Mouse (Mus musculus) frontal cortex, adult 2 months (tissue): ENCODE measurements at regions not wholly inside any gene's neighbourhood (a gene's known extent, or its start where the extent isn't known, plus 50 kb on each side); places are given as distances from the start of the nearest gene placed in this dataset.

Experiments used
- DNase-seq, 2 experiments: peaks; one replicate each; pipeline ENCODE4 v3.0.0; 2022; ENCODE audit warnings: low spot score in 1 of 2; ENCODE audit errors: extremely low spot score in 1 of 2

DNA sequence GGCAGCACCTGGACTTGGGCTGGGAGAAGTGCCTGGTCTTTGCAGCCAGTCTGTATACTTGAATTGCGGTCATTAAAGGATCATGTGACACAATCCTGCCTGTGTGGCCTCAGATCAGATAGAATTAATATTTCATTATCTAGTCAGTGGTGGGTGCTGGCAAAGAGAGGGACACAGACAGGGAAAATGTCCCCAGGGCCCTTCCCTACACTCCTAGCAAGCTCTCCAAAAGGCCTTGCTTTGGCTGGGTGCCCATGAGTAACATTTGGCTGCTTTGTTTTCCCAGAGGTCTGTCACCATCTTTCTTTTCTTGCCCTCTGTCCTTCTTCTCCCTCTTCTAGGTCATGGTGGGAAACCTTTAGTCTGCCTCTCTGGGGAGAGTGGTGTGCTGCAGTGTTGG is 260.3 kb downstream of the Bcl11a start:
- no peak for DNase-seq

- no peak for DNase-seq
These were observed 261.2 kb downstream of the Bcl11a start for GRCm38 (mm10) chr11:24339061-24339460.

- no peak for DNase-seq
These were observed 262.8 kb downstream of the Bcl11a start for GRCm38 (mm10) chr11:24340677-24341076.

GRCm38 (mm10) chr11:24341650-24342049 is 263.8 kb downstream of the Bcl11a start:
- DNase-seq: no peak

- DNase-seq: no peak
These were observed 264.3 kb downstream of the Bcl11a start for GRCm38 (mm10) chr11:24342176-24342575.

GRCm38 (mm10) chr11:24342732-24343131 is 264.9 kb downstream of the Bcl11a start:
- no peak for DNase-seq

DNA sequence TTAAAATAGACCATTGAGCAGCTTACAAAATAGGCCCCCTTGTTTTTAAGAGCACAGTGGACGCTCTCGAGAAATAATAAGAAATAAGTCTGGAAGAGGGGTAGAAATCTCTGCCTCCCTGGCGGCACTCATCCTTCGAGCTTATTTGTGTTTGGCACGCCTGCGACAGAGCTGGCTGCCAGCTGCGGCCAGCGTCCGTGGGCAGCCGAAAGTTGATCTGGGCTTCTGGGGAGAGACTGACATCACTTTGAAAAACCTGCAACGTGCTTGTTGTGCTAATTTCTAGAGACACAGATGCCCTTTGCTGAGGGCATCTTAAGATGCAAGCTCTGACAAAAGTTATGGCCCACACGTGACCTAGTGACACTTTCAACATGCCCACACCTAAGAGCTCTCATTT is 269.4 kb downstream of the Bcl11a start:
- no peak for DNase-seq

DNA sequence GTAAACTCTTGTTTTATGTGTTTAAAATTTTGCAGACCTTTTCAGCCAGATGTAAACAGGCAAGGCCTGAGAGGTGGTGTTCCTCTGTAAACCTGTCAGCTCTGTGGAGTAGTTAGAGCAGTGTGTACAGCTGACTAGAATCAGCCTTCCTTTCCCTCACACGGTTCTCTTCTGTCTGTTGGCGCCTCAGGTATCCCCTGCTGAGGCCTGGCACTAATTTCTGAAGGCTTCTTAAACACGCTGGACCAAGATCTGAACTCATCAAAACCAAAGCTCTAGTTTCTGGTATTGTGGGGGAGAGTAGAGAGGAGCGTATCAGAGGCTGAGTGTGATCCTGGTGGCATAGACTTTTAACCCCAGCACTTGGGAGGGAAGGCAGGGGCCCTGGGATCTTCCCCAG is 270.9 kb downstream of the Bcl11a start:
- DNase-seq: no peak

DNA sequence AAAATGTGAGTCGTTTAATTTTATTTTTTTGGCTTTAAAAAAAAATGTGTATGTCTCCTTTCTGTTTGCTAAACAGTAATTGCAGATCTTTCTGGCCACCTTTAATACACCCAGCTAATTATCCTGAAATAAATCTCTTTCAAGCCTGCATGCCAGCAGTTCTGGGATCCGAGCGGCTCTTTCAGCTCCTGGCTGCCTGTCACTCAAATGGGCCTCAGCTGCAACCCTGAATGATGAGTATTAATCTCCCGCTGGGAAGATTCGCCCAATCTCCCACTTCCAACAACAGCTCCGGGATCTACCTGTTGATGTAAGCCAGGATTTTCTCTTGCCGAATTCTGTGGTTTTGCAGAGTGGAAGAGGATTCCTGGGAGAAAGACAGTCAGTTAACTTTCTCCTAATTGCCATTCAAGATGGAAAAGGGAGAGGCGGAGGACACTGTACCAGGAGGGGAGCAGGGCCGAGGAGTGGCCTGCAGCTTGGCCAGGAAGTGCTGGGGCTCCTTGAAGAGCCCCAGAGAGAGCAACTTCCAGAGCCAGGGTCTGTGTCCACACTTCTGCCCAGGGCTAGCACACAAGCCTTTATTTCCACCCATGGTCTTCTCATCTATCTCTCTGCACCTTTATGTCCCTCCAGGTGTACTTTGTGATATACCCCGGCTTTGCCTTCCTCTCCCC is 272.2 kb downstream of the Bcl11a start:
- no peak for DNase-seq

DNA sequence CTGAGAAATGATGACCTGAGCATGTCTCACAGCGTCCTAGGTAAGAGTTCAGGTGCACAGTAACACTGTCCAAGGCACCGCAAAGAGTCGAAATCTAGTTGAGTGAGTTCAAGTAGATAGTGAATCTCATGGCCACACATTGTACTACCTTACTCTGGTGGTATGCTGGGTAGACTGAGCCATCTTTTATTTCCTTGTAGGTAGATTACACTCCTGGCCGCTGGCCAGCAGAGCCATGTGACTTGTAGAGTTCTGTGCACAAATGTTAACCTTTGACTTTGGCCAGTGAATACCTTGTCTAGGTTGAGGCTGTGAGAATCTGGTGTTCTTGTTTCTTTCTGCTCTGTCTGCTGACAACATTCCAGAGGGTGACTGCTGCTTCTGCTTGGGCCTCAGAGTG is 273.0 kb downstream of the Bcl11a start:
- DNase-seq: no peak

- DNase-seq: no peak
These were observed 274.2 kb downstream of the Bcl11a start for GRCm38 (mm10) chr11:24352071-24352470.

- peak in 1 of 2 experiments; percentile 64 for DNase-seq
These were observed 275.2 kb downstream of the Bcl11a start for GRCm38 (mm10) chr11:24353056-24353455.

DNA sequence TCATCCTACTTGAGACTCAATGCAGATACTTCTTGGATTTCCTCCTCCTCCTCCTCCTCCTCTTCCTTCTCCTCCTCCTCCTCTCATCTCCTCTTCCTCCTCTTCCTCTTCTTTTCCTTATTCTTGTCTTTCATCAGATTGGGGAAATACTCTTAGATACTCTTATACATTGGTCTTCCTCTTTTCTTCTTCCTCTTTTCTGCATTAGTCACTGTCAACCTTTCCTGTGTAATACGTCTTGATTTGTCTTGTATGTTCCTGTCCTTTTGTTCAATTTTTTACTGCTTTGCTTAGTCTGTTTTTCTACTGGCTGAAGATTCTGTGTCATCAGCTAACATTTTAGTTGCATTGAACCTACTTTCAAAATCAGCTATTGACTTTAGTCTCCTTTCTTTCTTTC is 279.5 kb downstream of the Bcl11a start:
- no peak for DNase-seq

DNA sequence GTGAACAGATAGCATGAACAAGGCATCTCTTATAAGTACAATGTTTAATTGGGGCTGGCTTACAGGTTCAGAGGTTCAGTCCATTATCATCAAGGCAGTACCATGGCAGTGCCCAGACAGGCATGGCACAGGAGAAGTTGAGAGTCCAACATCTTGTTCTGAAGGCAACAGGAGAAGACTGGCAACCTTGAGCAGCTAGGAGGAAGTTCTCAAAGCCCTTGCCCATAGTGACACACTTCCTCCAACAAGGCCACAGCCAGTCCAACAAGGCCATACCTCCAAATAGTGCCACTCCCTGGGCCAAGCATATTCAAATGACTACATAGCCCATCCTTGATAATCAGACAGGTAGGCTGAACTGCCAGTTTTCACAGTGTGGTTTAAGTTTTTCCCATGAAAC is 281.2 kb downstream of the Bcl11a start:
- DNase-seq: no peak

DNA sequence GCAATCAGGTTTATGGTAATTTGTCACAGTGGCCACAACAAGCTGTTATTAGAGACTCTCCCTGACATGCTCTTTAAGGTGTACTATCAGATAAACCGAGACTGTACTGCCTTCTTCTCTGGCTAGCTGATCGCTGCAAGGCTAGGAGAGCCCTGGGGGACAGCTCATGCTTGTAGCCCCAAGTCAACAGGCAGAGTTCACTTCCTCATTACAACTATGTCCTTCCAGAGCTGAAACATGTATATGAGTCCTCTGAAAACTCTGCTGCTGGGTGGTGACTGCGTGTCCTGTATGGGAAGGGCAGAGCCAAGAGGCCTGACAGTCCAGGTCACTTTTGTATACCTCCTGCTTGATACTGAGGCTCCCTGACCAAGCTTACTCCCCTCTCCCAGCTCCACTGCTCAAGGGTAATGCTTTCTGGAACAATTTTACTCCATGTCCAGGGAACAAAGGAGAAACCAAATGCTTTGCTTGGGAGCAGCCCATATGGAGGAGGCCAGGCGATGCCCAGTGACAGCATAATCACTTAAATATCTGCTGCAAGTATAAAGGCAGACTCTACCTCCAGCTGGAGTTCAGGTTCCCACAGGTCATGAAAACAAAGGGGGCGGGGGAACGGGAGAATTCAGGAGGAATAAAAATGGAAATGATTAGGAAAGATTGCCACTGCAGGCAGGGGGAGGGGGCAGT is 284.3 kb downstream of the Bcl11a start:
- no peak for DNase-seq

DNA sequence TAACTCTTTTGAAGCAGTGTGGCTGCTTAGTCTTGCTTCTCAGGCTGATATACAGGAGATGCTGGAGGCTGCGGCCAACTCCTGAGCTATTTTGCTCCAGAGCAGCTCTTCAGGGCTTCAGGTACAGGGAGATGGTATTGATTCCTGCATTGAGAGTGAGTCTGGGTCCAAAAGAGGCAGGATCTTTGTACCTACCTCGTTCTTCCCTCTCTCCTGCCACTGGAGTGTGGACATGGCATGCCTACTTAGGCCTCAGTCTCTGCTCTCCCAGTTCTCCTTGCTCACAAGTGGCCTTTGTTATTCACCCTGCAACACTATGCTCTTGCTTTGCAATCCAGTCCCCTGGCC is 284.8 kb downstream of the Bcl11a start:
- no peak for DNase-seq

DNA sequence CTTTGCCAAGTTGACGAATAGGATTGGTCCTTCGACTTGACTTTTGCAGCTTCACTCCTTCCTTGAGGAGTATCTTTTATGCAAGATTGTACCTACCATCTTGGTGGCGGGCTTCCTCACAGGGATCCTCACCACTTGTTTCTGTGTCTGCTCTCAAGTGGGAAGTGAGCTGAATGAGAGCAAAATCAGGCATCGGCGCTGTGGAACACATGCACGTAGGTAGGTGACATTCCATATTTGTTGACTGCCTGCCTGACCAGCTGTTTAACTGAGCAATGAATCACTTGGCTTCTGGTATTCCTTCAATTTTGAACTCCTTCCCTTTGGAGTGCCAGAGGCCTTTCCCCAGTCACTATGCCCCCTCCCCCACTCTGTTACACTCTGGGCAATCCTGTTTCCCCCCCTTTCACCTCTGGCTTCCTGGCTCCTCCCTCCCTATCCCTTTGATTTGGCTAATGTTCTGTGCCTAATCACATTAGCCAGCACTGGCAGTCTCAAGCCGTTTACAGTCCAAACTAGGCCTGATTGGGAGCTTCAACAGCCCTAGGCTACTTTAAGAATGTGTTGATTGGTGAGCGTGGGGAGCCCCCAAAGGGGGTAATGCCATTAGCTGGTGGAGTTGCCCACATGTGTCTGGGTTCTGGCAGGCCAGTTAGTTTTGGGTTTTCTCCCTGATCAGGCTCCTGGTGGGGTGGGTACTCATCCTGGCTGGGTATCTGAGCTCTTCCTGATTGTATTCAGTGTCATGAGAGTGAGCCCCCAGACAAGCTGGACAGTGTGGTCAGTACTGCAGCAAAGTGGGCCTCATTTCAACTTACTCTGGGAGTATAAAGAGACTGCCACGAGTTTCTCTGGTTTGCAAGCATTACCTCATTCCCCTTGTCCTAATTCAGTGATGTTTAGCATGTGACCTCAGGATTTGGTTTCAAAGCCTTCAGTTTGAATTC is 285.8 kb downstream of the Bcl11a start:
- DNase-seq: peak; percentile 11 to 48

- DNase-seq: peak in 1 of 2 experiments; percentile 11
These were observed 292.5 kb downstream of the Bcl11a start for GRCm38 (mm10) chr11:24370198-24370860.

GRCm38 (mm10) chr11:24370861-24371686 is 293.2 kb downstream of the Bcl11a start:
- no peak for DNase-seq

DNA sequence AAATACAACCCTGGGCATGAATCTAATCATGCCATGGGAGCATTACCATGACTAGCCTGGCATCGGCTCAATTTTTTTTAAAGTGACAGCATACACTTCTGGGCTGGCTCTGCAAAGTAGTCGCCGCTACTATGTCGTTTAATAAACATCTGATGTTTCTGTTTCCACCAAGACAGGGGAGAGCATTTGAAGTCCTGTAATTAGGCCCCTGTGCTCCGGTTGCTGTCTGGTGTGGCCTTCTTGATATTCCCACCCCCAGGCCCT is 293.8 kb downstream of the Bcl11a start:
- no peak for DNase-seq
